Mouse (Mus musculus) embryonic facial prominence, embryonic 12.5 days (tissue): ENCODE results near the gene Wdr34. TPM values are rescaled to one million over a fixed set of nuclear protein-coding genes. Genes with fewer than 3 reads are reported as not detected.

Experiments used
- ATAC-seq: fragments of 200-750 bp; cut with Nextera tagmentation; 2 replicates; pipeline ENCODE4 v1.8.0; 2017; ENCODE audit not compliant: insufficient number of reproducible peaks, insufficient read depth, low FRiP score, low TSS enrichment
- H3K27ac ChIP-seq: fragments of 300-500 bp; sonication (generic); 2 replicates; pipeline ENCODE4 v1.5.1; 2016; ENCODE audit warnings: mild to moderate bottlenecking
- H3K27me3 ChIP-seq: fragments of 300-500 bp; sonication (generic); 2 replicates; pipeline ENCODE4 v1.6.1; 2016; ENCODE audit warnings: mild to moderate bottlenecking, moderate library complexity
- H3K36me3 ChIP-seq: fragments of 300-500 bp; sonication (generic); 2 replicates; pipeline ENCODE4 v1.6.1; 2016; ENCODE audit warnings: mild to moderate bottlenecking
- H3K4me1 ChIP-seq: fragments of 300-500 bp; sonication (generic); 2 replicates; pipeline ENCODE4 v1.6.1; 2016
- H3K4me2 ChIP-seq: fragments of 300-500 bp; sonication (generic); replicated peaks from 2 replicates; pipeline ENCODE4 v1.6.1; 2016; ENCODE audit warnings: mild to moderate bottlenecking, moderate library complexity
- H3K4me3 ChIP-seq: fragments of 300-500 bp; sonication (generic); 2 replicates; pipeline ENCODE4 v1.5.1; 2016; ENCODE audit warnings: mild to moderate bottlenecking
- H3K9ac ChIP-seq: fragments of 300-500 bp; sonication (generic); 2 replicates; pipeline ENCODE4 v1.6.1; 2016; ENCODE audit warnings: mild to moderate bottlenecking, moderate library complexity
- H3K9me3 ChIP-seq: fragments of 300-500 bp; sonication (generic); 2 replicates; pipeline ENCODE4 v1.6.1; 2016; ENCODE audit warnings: mild to moderate bottlenecking, moderate library complexity
- WGBS: fragments of 180-500 bp; shearing (Covaris S2); methylation state at CpG from one replicate; pipeline ENCODE4 v1.1.7; 2016; 5-methylcytosine and 5-hydroxymethylcytosine counted together
- polyA plus RNA-seq: library from polyadenylated mRNA; unstranded; fragments of >200 nt; fragmentation: Nextera tagmentation; extraction: Ambion mirVana; gene quantifications from 2 replicates; pipeline ENCODE4 v1.2.1, GENCODE M21; 2016

Gene Wdr34
- polyA plus RNA-seq, 1 experiment from 2014 or later = 43.9 TPM

DNA sequence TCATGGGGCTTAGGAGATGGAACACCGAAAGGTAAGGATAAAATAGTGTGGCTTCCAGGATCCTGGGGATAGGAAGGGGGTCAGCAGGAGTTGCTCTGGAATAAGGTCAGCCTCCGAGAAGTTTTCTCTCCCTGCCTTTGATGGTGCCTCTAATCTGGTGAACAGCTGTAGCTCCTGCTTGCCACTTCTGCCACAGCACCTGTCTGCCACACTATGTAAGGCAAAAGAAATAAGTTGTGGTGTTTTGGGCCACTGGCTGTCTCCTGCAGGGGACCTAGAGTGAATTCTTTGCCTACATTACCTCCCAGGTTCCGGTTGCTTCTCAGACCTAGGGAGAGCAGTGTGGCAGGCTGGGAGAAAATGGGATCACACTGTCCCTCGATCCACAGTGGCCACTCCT, 30.1 kb upstream of the Wdr34 start:
- Histone ChIP-seq H3K4me3 (peak overlapping the region; percentile 54; the same call in 1 of the 2 replicates), H3K9ac (peak overlapping the region; percentile 20; the same call in 1 of the 2 replicates), H3K36me3 (peaks cover 3% of the 10 kb centered on the region), H3K27ac (peak overlapping the region; percentile 85; the same call in 1 of the 2 replicates), H3K4me1 (peaks cover 10% of the 10 kb centered on the region), H3K27me3 (no peaks in the 10 kb centered on the region), H3K4me2 (peak overlapping the region; percentile 94), H3K9me3 (no peaks in the 10 kb centered on the region)
- 67% methylated on average over 4 of the region's 4 CpGs for WGBS
- ATAC-seq = no peak

GRCm38 (mm10) chr2:30078349-30078712, 29.6 kb upstream of the Wdr34 start:
- Histone ChIP-seq H3K9me3 (no peaks in the 10 kb centered on the region), H3K36me3 (peaks cover 7% of the 10 kb centered on the region), H3K4me2 (peak overlapping the region; percentile 94), H3K27me3 (no peaks in the 10 kb centered on the region), H3K4me1 (peaks cover 10% of the 10 kb centered on the region), H3K27ac (peak overlapping the region; percentile 85), H3K4me3 (peak overlapping the region; percentile 54), H3K9ac (peak overlapping the region; percentile 20; the same call in 1 of the 2 replicates)
- 0 out of 2 replicates have a peak, but pooled peaks have one; percentile 31 for ATAC-seq
- WGBS = 9% methylated on average over 10 of the region's 10 CpGs

GRCm38 (mm10) chr2:30077502-30078348, 29.0 kb upstream of the Wdr34 start, which contains the start of gene Pkn3:
Gene Pkn3, plus strand, starts transcription at chr2:30077684.
- H3K4me3 ChIP-seq = peak within 1 kb of the TSS; percentile 54
- H3K9ac ChIP-seq = peak within 1 kb of the TSS; percentile 52
- H3K36me3 ChIP-seq = peaks cover 13% of the 10 kb centered on the region
- no peaks in the 10 kb centered on the region for H3K9me3 ChIP-seq
- peak within 1 kb of the TSS; percentile 94 for H3K4me2 ChIP-seq
- WGBS = under 1% methylated on average over 53 of the region's 53 CpGs
- H3K27ac ChIP-seq = peak within 1 kb of the TSS; percentile 85
- peaks cover 10% of the 10 kb centered on the region for H3K4me1 ChIP-seq
- peak; percentile 70 for ATAC-seq
- H3K27me3 ChIP-seq = no peaks in the 10 kb centered on the region

- WGBS = 63% methylated on average over 6 of the region's 6 CpGs
- H3K4me2 ChIP-seq = peak overlapping the region; percentile 94
- peaks cover 10% of the 10 kb centered on the region for H3K4me1 ChIP-seq
- H3K27ac ChIP-seq = peak overlapping the region; percentile 37
- no peak for ATAC-seq
- no peaks in the 10 kb centered on the region for H3K9me3 ChIP-seq
- peak overlapping the region; percentile 54 for H3K4me3 ChIP-seq
- peaks cover 18% of the 10 kb centered on the region for H3K36me3 ChIP-seq
- H3K9ac ChIP-seq = peak overlapping the region; percentile 52; the same call in 1 of the 2 replicates
- H3K27me3 ChIP-seq = no peaks in the 10 kb centered on the region
These were observed 28.3 kb upstream of the Wdr34 start for GRCm38 (mm10) chr2:30076959-30077358.

GRCm38 (mm10) chr2:30076439-30076838, 27.8 kb upstream of the Wdr34 start:
- Histone ChIP-seq H3K9ac (no peak overlapping the region), H3K27me3 (no peaks in the 10 kb centered on the region), H3K9me3 (no peaks in the 10 kb centered on the region), H3K4me2 (no peak overlapping the region), H3K4me1 (peaks cover 10% of the 10 kb centered on the region), H3K36me3 (peaks cover 18% of the 10 kb centered on the region), H3K27ac (no peak overlapping the region), H3K4me3 (no peak overlapping the region)
- 92% methylated on average over 9 of the region's 9 CpGs for WGBS
- ATAC-seq = no peak

DNA sequence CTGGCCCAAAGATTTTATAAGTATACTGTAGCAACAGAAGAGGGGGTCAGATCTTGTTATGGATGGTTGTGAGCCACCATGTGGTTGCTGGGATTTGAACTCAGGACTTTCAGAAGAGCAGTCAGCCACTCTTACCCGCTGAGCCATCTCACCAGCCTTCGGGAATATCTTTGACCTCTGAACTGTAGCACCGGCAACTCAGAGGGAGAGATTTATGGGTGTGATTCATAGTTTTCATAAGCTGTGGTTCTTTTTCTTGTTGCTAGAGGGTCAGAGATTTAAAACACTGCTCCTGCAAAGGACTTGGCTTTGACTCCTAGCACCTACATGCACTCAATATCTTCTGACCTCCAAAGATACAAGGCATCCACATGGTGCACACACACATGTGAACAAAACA, 26.9 kb upstream of the Wdr34 start:
- Histone ChIP-seq H3K4me3 (no peak overlapping the region), H3K36me3 (peaks cover 19% of the 10 kb centered on the region), H3K9ac (no peak overlapping the region), H3K4me1 (peaks cover 10% of the 10 kb centered on the region), H3K27ac (no peak overlapping the region), H3K9me3 (no peaks in the 10 kb centered on the region), H3K27me3 (no peaks in the 10 kb centered on the region), H3K4me2 (no peak overlapping the region)
- no peak for ATAC-seq
- 79% methylated on average over 3 of the region's 3 CpGs for WGBS

DNA sequence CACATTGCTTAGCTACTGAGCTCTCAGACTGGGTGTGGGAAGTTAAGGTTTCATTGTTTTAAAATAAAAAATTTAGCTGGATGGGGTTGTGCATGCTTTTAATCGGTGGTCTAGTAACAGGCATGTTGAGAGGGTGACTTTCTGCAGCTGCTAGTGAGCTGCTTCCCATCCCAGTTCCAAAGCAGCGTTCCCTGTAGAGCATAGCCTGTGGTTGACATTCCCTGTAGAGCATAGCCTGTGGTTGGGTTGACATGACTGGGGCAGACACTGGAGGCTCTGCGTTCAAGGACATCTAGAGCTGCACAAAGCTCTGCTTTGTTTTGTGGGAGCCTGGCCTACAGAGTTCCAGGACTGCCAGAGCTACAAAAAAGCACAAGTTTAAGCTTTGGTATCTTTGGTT, 24.6 kb upstream of the Wdr34 start:
- H3K27me3 ChIP-seq = no peaks in the 10 kb centered on the region
- no peak for ATAC-seq
- H3K27ac ChIP-seq = no peak overlapping the region
- H3K36me3 ChIP-seq = peaks cover 40% of the 10 kb centered on the region
- no peak overlapping the region for H3K4me3 ChIP-seq
- peaks cover 9% of the 10 kb centered on the region for H3K4me1 ChIP-seq
- no peaks in the 10 kb centered on the region for H3K9me3 ChIP-seq
- no peak overlapping the region for H3K9ac ChIP-seq
- H3K4me2 ChIP-seq = no peak overlapping the region
- WGBS = 74% methylated on average over 3 of the region's 3 CpGs

DNA sequence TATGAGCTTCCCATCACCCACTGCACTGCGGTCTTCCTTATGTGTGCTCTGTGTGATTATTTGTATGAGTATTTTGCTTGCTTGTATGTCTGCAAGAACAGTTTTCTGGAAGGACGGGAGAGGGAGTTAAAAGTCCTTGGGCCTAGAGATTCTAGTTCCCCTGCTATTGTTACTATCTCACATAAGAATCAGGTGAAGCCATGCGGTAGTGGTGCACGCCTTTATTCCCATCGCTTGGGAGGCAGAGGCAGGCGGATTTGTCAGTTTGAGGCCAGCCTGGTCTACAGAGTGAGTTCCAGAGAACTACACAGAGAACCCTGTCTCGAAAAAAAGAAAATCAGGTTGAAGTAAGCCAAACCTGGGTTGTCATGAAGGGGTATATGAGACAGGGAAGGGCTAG, 24.2 kb upstream of the Wdr34 start:
- Histone ChIP-seq H3K27me3 (no peaks in the 10 kb centered on the region), H3K9me3 (no peaks in the 10 kb centered on the region), H3K9ac (no peak overlapping the region), H3K4me1 (peaks cover 6% of the 10 kb centered on the region), H3K4me3 (no peak overlapping the region), H3K27ac (no peak overlapping the region), H3K4me2 (no peak overlapping the region), H3K36me3 (peaks cover 41% of the 10 kb centered on the region)
- WGBS = 78% methylated on average over 7 of the region's 7 CpGs
- no peak for ATAC-seq

DNA sequence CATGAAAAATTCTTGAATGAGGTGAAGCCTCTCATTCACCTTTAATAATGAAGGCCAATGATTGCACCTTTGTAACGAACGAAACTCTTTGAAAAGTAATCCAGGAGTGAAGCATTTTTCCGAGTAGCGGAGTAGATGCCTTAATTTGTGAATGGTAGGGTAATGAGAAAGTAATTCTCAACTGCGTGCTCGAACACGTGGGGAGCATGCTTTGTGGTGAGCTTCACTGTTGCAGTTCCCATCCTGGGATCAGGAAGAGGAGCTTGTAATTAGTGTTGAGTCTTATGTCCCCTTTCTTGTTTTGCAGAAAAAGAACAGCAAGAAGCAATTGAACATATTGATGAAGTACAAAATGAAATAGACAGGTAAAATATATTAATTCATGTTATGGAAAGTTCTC, 19.3 kb upstream of the Wdr34 start:
- H3K9me3 ChIP-seq = no peaks in the 10 kb centered on the region
- H3K4me3 ChIP-seq = peak overlapping the region; percentile 100
- no peak overlapping the region for H3K27ac ChIP-seq
- peaks cover 30% of the 10 kb centered on the region for H3K36me3 ChIP-seq
- no peaks in the 10 kb centered on the region for H3K27me3 ChIP-seq
- peak overlapping the region; percentile 67 for H3K4me2 ChIP-seq
- peaks cover 32% of the 10 kb centered on the region for H3K4me1 ChIP-seq
- H3K9ac ChIP-seq = peak overlapping the region; percentile 100
- WGBS = 25% methylated on average over 7 of the region's 7 CpGs
- no peak for ATAC-seq

DNA sequence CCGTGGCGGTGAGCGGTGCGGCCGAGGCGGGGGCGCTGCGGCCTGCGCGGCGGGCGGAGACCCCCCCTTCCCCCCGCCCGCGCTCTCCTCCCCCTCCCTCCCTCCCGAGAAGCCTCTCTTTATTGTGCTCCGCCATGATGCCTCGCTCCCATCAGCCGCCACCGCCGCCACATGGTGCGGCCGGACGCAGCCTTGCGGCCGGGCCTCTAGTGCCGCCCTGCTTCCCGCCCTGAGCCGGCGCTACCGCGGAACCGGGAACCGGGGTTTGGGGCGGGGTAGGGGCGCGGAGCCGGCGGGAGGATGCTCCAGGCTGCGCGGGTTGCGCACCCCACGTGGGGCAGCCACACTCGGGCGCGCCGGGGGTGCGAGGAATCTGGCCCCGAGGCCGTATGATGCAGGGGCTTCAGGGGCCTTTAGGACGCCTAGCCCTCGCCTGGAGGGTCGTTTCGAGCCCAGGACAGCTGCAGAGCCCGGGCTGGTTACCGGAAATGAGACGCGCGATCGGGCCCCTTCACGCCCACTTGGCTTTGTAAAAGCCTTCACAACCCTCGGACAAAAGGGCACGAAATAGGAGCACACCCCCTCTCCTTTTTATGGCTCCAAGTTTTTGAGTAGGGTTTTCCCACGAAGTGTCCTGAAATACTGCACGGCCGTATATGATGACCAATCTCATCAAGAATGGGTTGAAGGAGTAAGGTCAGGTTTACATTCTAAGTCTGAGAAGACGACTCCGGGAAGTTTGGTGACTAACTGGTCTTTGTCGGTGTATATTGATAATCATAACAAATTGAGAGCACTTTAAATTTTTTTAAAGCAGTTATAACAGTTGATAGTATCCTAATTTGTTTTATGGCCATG, 18.6 kb upstream of the Wdr34 start:
- under 1% methylated on average over 48 of the region's 69 CpGs for WGBS
- Histone ChIP-seq H3K36me3 (peaks cover 23% of the 10 kb centered on the region), H3K27me3 (no peaks in the 10 kb centered on the region), H3K9me3 (no peaks in the 10 kb centered on the region), H3K4me1 (peaks cover 33% of the 10 kb centered on the region), H3K9ac (peak overlapping the region; percentile 100), H3K27ac (peak overlapping the region; percentile 100), H3K4me3 (peak overlapping the region; percentile 100), H3K4me2 (peak overlapping the region; percentile 67)
- 0 out of 2 replicates have a peak, but pooled peaks have one; percentile 1 for ATAC-seq

DNA sequence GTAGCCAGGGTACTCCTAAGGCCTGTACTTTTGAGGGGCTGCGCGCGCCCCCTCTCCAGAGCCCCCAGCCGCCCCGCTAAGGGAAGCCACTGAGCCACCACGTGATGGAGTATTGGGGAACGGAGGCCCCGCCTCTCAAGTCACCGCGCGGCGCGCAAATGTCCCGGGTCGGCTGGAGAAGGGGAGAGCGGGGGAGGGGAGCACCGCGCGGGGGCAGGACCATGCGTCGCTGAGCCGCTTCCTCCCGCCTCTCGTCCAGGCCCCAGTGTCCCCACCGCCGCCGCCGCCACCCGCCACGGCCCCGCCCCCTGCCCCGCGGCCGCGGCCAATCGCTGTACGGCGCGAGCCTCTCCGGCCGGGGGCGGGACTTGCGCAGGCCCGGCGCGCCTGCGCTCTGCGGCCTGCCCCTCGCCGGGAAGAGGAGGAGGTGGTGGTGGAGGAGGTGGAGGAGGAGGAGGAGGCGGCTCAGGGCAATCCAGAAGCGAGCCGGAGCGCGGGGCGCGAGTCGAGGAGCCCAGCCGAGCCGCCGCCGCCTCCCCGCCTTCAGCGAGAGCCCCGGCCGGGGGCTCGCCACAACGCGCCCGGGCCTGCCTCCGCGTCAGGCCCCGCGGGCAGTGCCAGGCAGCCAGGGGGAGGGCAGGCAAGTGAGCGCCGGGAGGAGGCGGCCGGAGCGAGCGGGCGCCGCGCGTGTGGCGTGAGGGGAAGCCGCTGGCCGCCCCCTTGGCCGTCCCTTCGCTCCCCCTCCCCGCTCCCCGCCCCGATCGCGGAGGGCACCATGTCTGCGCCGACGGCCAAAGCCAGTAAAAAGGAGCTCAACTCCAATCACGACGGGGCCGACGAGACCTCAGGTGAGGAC, 17.6 kb upstream of the Wdr34 start:
- H3K4me1 ChIP-seq = peaks cover 37% of the 10 kb centered on the region
- no peaks in the 10 kb centered on the region for H3K27me3 ChIP-seq
- WGBS = under 1% methylated on average over 72 of the region's 101 CpGs
- H3K27ac ChIP-seq = peak overlapping the region; percentile 100
- no peaks in the 10 kb centered on the region for H3K9me3 ChIP-seq
- peak overlapping the region; percentile 100 for H3K9ac ChIP-seq
- peak; percentile 94 for ATAC-seq
- H3K36me3 ChIP-seq = peaks cover 23% of the 10 kb centered on the region
- H3K4me3 ChIP-seq = peak overlapping the region; percentile 100
- peak overlapping the region; percentile 67 for H3K4me2 ChIP-seq
